Mouse (Mus musculus): ENCODE measurements around the gene Fitm2.
"Not testable (repeated sequence)": the region's sequence is repeated elsewhere in the genome, so short reads cannot be mapped to it uniquely, and the experiment has no call there.

Fitm2 gene

GRCm38 (mm10) chr2:163463251-163463769, 9.1 kb downstream of the Fitm2 start:
- DNase-seq (ENCODE audit: low spot score) = no peak

DNA sequence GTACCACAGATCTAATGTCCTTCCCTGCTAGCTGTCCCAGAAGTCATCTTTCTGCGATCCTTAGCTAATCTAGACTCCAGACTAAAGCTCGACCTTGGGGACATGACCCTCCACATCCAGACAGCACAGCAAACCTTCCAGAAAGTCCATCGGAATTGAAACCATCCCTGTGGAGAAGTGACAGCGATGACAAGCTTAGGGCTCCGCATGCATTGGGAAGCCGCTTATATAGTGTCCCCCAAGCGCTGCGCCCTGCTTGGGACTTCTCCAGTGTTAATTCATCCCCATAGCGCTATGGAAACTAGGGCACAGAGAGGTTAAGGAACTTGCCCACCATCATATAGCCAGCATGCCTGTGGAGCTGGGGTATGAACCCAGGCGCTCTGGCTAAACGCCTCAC, 9.6 kb downstream of the Fitm2 start:
- no peak for DNase-seq (ENCODE audit: low spot score)

- no peak for DNase-seq (ENCODE audit: low spot score)
Measured at GRCm38 (mm10) chr2:163462386-163462785, 10.0 kb downstream of the Fitm2 start.

DNA sequence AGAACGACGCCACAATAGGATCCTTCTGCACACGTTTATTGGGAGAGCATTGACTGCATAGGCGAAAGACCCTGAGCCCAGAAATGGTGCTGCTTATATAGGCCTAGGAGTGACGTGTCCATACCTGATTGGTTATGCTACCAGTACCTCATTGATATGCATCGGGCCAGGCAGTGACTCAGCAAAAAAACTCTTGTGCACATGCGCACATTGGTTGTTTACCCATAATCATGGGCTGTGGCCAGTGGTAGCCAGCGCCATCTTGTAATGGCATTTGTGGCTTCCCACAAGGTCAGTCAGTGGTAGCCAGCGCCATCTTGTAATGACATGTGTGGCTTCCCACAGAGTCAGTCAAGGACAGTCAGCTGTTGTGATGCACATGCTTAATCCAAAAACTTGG, 11.1 kb downstream of the Fitm2 start:
- DNase-seq (ENCODE audit: low spot score) = not testable (repeated sequence)

DNA sequence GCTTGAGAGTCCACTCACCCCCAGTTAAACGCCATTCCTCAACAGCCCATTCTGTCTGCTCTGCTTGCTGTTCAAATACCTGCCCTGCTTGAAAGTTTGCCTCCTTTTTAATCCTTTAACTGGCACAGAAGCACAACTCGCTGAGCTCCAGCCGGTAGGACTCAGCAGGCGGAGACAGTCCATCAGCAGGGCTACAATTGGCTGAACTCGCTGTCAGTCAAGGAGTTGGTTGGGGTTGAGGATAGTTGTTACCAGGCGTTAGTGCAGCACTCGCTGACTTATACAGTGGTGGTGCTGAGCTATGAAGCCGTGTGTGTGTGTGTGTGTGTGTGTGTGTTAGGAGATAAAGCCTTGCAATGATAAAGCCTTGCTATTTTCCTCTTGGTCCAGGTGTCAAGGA, 11.8 kb downstream of the Fitm2 start:
- no peak for DNase-seq (ENCODE audit: low spot score)

GRCm38 (mm10) chr2:163459380-163459779, 13.0 kb downstream of the Fitm2 start:
- DNase-seq (ENCODE audit: low spot score) = no peak

DNA sequence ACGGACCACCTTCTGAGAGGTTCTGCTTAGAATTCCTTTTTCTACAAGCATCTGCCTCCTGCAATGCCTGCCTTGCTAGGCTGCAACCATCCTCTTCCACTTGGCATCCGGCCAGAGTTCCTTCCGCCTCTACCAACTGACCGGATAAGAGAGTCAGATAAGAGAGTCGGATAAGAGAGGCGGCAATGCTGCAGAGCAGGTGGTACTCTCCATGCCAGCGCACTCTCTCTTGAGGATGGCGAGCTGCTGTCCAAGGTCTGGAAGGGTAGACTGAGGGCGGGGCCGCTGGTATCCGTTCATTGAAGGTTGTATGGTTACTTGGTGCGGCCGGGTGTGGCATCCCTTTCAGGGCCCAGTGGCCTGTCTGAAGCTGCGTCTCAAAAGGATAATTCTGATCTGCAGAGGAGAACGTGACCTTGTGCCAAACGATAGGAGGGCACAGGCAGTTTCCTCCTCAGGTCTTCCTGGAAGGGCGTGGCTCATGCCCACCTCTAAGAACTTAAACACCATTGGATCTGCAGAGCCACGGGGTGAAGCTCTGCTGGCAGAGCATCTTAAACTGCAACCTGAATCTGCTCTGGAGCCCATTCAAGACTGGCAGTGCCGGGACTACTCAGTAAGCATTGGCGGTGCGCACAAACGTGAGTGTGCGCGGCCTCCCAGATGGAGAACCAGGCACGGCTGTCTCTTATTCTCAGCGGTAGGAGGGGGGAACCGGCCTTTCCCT, 13.7 kb downstream of the Fitm2 start:
- no peak for DNase-seq (ENCODE audit: low spot score)

DNA sequence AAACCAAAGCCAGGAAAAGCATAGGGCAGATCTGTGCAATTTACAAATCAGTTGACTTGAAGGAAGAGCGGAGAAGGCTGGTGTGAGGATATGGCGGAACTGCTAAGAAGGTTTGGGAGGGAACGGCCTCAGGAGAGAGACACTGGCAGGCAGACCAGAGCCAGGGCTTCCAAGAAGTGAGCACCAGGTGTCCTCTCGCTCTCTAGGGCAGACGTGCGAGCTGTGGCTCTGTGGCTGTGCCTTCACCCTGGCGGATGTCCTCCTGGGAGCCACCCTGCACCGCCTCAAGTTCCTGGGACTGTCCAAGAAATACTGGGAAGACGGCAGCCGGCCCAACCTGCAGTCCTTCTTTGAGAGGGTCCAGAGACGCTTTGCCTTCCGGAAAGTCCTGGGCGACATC, 19.1 kb downstream of the Fitm2 start:
- no peak for DNase-seq (ENCODE audit: low spot score)

- no peak for DNase-seq (ENCODE audit: low spot score)
Measured at GRCm38 (mm10) chr2:163452738-163453137, 19.7 kb downstream of the Fitm2 start.

- DNase-seq (ENCODE audit: low spot score) = no peak
Measured at GRCm38 (mm10) chr2:163450668-163451295, 21.6 kb downstream of the Fitm2 start.

DNA sequence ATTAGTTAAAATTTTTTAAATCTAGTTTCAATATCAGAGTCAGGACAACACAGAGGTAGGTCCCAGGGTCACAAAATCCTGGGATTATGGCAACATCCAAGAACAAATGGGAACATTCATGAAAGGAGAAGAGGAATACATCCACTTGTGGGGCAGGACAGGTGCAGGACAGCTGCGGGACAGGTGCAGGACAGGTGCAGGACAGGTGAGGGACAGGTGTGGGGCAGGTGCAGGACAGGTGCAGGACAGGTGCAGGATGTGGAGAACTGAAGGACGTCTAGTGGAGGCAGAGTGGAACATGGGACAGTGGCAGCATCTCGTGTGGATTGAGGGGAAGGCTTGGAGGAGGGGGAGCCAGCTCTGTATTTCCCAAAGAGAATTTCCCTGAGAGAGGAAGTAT, 23.2 kb downstream of the Fitm2 start:
- no peak for DNase-seq (ENCODE audit: low spot score)

DNA sequence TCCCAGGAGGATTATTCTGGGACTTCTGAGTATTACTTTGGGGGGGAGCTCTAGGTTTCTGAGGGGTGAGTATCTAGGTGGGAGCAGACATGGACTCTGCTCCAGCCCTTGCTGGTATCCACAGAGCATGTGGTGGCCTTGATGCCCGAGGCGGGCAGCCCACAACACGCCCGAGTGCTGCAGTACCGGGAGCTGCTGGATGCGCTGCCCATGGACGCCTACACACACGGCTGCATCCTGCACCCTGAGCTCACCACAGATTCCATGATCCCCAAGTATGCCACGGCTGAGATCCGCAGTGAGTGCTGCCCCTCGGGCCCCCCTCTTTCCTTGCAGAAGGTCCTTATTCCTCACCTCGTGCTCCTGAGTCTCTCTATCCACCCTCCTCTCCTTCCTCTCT, 25.1 kb downstream of the Fitm2 start:
- DNase-seq (ENCODE audit: low spot score) = no peak

DNA sequence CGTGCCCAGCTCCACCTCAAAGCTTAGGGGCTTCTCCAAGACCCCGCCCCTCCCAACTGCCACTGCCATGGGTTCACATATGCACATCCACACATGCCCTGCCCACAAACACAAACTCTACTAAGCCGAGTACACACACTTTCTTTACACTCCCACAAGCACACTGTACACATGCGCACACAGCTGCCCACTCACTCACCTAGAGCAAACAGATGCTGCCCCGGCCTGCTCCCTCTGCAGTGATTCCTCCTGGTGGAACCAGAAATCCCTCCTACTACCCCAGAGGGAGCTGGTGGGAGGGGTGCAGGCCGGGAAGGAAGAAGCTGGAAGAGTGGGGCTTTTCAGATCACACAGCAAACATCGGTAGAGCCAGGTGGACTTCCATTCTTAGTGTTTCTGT, 28.4 kb downstream of the Fitm2 start:
- no peak for DNase-seq (ENCODE audit: low spot score)

- no peak for DNase-seq (ENCODE audit: low spot score)
Measured at GRCm38 (mm10) chr2:163443543-163443942, 28.9 kb downstream of the Fitm2 start.

DNA sequence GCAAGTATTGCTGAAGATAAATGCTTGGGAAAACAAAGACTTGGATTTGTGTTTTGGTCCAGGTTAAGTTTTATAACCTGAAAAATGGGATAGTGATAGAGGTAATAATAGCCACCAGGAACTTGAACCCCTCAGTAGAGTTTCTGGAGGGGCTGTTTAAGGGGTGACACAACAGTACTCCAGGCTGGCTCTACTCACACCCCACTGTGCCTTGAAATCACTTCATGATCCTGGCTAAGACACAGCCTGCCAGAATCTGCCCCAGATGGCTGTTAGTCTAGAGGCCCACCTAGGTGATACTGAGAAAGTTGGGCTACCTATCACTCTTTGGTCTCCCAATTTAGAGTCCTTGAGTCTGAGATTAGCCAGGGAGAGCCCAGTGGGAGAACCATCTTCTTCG, 32.9 kb downstream of the Fitm2 start:
- DNase-seq (ENCODE audit: low spot score) = no peak

DNA sequence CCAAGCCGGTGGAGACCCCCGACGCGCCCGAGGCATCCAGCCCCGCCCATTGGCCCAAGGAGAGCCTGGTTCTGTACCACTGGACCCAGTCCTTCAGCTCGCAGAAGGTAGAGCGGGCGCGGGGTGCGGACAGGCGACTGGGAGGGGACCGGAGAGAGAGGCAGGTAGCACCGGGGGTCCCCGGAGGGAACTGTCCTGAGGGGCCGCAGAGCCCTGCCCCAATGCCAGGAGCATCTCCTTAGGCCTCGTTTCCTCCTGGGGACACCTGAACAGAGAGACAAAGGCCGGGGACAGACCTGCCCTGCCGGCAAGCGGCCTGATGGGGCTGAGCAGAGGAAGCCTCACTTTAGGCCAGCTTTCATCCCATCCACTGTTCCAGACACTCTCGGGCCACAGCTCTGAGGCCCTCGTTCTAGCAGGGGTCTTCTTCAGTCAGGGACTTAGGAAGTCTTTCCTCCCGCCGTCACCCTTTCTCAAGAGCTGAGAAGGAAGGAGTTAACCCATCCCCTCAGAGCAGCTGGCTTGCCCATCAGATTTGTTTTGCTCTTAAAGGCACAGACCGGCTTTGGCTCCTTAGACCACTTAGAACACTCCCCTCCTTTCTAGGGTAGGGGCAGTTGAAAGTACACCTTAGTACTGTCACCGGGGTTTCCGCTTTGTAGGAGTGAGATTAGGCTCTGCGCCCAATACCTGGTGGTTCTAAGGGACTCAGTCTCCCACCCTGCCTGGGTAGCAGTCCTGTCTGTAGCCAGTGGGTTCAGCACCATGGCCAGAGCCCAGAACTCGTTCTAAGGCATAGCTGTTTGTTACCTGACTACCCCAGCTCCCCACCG, 33.6 kb downstream of the Fitm2 start:
- no peak for DNase-seq (ENCODE audit: low spot score)

GRCm38 (mm10) chr2:163438246-163438618, 34.2 kb downstream of the Fitm2 start, which contains the start of gene Gdap1l1:
Gene Gdap1l1 (plus strand): TSS chr2:163438476.
- DNase-seq (ENCODE audit: low spot score) = no peak

GRCm38 (mm10) chr2:163437800-163438199, 34.6 kb downstream of the Fitm2 start:
- no peak for DNase-seq (ENCODE audit: low spot score)

DNA sequence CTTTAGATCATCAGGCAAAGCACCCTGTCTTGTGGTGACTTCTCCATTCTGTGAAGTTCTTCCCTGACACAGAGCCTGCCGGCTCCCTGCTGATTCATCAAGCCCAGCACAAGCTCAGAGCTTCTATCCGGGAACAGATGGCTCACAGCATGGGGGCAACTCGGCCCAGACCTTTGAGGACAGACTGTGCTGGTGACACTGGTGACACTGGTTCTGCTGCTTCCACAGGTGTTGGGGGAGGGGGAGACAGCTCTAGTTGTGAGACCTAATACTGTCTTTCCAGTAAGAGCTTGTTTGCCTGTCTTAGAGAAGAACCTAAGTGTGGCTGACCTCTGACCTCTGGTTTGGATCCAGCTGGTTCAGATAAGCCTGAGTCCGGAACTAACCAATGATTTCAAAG, 38.5 kb downstream of the Fitm2 start:
- no peak for DNase-seq (ENCODE audit: low spot score)

DNA sequence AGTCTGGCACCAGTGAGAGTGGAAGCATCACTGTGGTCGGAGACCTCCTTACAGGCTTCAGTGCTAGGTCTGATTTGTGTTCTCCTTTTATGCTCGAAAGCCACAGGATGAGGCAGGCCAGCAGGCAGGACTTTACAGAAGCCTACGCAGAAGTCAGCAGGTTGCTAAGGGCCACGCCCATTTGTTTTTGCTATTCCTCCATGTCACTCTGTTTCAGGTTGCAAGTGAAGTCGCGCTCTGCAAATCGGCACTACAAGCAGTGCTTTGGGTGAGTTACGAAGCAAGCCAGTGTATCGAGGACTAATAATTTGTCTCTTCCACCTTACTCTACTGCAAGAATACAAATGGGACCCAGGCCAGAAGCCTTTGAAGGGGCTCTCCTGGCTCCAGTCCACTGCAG, 41.1 kb downstream of the Fitm2 start:
- DNase-seq (ENCODE audit: low spot score) = no peak

DNA sequence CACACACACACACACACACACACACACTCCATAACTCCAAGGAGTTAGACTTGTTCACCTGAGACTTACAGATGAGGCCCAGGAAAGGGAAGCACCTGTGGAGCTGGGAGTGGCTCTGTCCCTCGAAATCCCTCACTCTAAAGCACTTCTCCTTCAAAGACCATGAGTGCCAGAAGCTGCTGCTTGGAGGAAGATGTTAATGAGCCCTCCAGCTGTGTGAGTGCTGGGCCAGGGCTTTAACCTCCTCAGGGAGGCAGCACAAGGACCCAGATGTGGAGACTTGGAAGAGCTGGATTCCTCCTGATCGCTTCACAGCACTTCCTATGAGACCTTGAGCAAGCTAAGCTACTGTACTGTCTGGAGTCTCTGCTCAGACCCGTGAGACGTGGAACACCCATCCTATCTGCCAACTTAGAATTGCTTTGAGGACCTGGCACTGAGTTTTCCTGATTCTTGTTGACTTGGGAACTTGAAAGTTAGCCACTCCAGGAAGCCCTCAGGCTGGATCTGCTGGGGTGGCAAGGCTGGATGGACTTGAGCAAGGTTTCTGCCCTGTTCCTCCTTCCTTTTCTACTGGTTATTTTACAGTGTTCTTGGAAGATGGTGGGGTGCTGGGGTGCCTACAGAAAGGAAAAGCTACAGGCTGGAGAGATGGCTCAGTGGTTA, 44.0 kb downstream of the Fitm2 start:
- DNase-seq (ENCODE audit: low spot score) = no peak

GRCm38 (mm10) chr2:163424597-163424996, 47.8 kb downstream of the Fitm2 start, which contains the start of gene Oser1:
Gene Oser1 (minus strand): TSS chr2:163424697.
- no peak for DNase-seq (ENCODE audit: low spot score)

Data from urinary bladder, postnatal 10 days (tissue).